Mouse (Mus musculus) ES-Bruce4 (cell line): Measurements from ENCODE around the gene 2210016F16Rik.

Experiments
- CTCF ChIP-seq: IDR thresholded peaks from one replicate; pipeline ENCODE4 v1.8.1; 2011; ENCODE audit warnings: low read depth, low read length
- EP300 ChIP-seq: IDR thresholded peaks from 2 replicates; pipeline ENCODE4 v1.6.1; 2011; ENCODE audit warnings: low read depth, low read length; ENCODE audit not compliant: insufficient read depth
- POLR2A ChIP-seq: IDR thresholded peaks from one replicate; pipeline ENCODE4 v1.8.1; 2011; ENCODE audit warnings: low read length; ENCODE audit not compliant: insufficient read depth

DNA sequence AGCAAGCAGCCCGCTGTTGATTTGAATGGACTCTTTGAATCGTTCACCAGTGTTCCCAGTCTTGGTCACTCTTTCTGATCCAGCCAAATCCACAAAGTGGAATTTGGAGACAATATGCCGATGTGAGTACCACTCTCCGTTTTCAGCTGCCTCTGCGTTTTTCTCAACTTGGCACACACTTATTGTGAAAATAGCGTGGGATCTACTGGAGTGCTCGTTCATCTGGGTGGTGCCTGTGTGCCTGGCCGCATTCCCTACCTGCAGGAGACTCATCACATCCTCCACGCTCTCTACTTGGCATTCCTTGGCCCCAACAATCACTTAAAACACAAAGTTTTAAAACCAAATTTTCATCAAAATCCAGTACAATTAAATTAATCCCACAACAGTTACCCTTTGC lies 40.5 kb downstream of the 2210016F16Rik start:
- no peak for TF ChIP-seq CTCF
- no peak for TF ChIP-seq POLR2A
- TF ChIP-seq EP300: no peak
